Mouse (Mus musculus) E14TG2a.4 (cell line): ENCODE data around the gene Naa50.

ENCODE experiments used
- H3K27me3 ChIP-seq: 2 replicates; pipeline ENCODE4 v1.6.1; 2014; ENCODE audit warnings: low read length, control low read depth; ENCODE audit not compliant: insufficient read depth
- H3K36me3 ChIP-seq: 2 replicates; pipeline ENCODE4 v1.6.1; 2014; ENCODE audit warnings: low read length, control low read depth; ENCODE audit not compliant: insufficient read depth
- H3K4me1 ChIP-seq: replicated peaks from 2 replicates; pipeline ENCODE4 v1.6.1; 2014; ENCODE audit warnings: low read depth, low read length, control low read depth
- H3K4me3 ChIP-seq: replicated peaks from 2 replicates; pipeline ENCODE4 v1.5.1; 2014; ENCODE audit warnings: mild to moderate bottlenecking, low read length
- H3K9me3 ChIP-seq: 2 replicates; pipeline ENCODE4 v1.6.1; 2014; ENCODE audit warnings: low read length, control low read depth
- CTCF ChIP-seq: conservative IDR thresholded peaks from 2 replicates; pipeline ENCODE4 v1.5.1; 2014; ENCODE audit warnings: low read length
- NANOG ChIP-seq: IDR thresholded peaks from 2 replicates; pipeline ENCODE4 v1.6.1; 2014; ENCODE audit warnings: borderline replicate concordance, low read length, mixed read lengths
- POU5F1 ChIP-seq: IDR thresholded peaks from 2 replicates; pipeline ENCODE4 v1.6.1; 2014; ENCODE audit warnings: low read length, borderline replicate concordance

Gene Naa50

GRCm38 (mm10) chr16:44119753-44120501 lies 19.7 kb upstream of the Naa50 start:
- Histone ChIP-seq H3K9me3 (no peaks in the 10 kb centered on the region), H3K4me3 (no peak overlapping the region), H3K4me1 (peaks cover 13% of the 10 kb centered on the region; the same call in 1 of the 2 replicates), H3K27me3 (no peaks in the 10 kb centered on the region), H3K36me3 (peaks cover 32% of the 10 kb centered on the region)
- TF ChIP-seq POU5F1, result no peak

GRCm38 (mm10) chr16:44122122-44122521 lies 17.5 kb upstream of the Naa50 start:
- TF ChIP-seq NANOG (no peak), CTCF (no peak), POU5F1 (no peak)
- Histone ChIP-seq H3K9me3 (no peaks in the 10 kb centered on the region), H3K4me3 (no peak overlapping the region), H3K27me3 (no peaks in the 10 kb centered on the region), H3K36me3 (peaks cover 15% of the 10 kb centered on the region; the same call in 1 of the 2 replicates), H3K4me1 (peaks cover 27% of the 10 kb centered on the region)

GRCm38 (mm10) chr16:44122574-44122973 lies 17.1 kb upstream of the Naa50 start:
- Histone ChIP-seq H3K27me3 (no peaks in the 10 kb centered on the region), H3K36me3 (peaks cover 15% of the 10 kb centered on the region; the same call in 1 of the 2 replicates), H3K4me1 (peaks cover 27% of the 10 kb centered on the region), H3K4me3 (no peak overlapping the region), H3K9me3 (no peaks in the 10 kb centered on the region)
- TF ChIP-seq POU5F1 (no peak), NANOG (no peak), CTCF (no peak)

GRCm38 (mm10) chr16:44122982-44123725 lies 16.5 kb upstream of the Naa50 start:
- TF ChIP-seq POU5F1 (no peak), CTCF (no peak), NANOG (no peak)
- Histone ChIP-seq H3K4me3 (no peak overlapping the region), H3K27me3 (no peaks in the 10 kb centered on the region), H3K9me3 (no peaks in the 10 kb centered on the region), H3K4me1 (peaks cover 29% of the 10 kb centered on the region), H3K36me3 (peaks cover 15% of the 10 kb centered on the region; the same call in 1 of the 2 replicates)

GRCm38 (mm10) chr16:44123786-44124185 lies 15.8 kb upstream of the Naa50 start:
- peaks cover 24% of the 10 kb centered on the region for H3K4me1 ChIP-seq
- H3K27me3 ChIP-seq, result no peaks in the 10 kb centered on the region
- TF ChIP-seq NANOG (no peak), POU5F1 (no peak), CTCF (no peak)
- H3K9me3 ChIP-seq, result no peaks in the 10 kb centered on the region
- no peak overlapping the region for H3K4me3 ChIP-seq
- H3K36me3 ChIP-seq, result peaks cover 10% of the 10 kb centered on the region; the same call in 1 of the 2 replicates

- Histone ChIP-seq H3K9me3 (no peaks in the 10 kb centered on the region), H3K4me1 (peaks cover 24% of the 10 kb centered on the region), H3K27me3 (no peaks in the 10 kb centered on the region), H3K36me3 (peaks cover 3% of the 10 kb centered on the region; the same call in 1 of the 2 replicates), H3K4me3 (no peak overlapping the region)
- TF ChIP-seq NANOG (no peak), POU5F1 (no peak), CTCF (no peak)
These were observed 14.9 kb upstream of the Naa50 start for GRCm38 (mm10) chr16:44124713-44125112.

GRCm38 (mm10) chr16:44125436-44125835 lies 14.2 kb upstream of the Naa50 start:
- no peaks in the 10 kb centered on the region for H3K27me3 ChIP-seq
- no peak for TF ChIP-seq POU5F1
- TF ChIP-seq NANOG, result no peak
- no peak for TF ChIP-seq CTCF
- H3K9me3 ChIP-seq, result no peaks in the 10 kb centered on the region
- H3K4me3 ChIP-seq, result no peak overlapping the region
- H3K4me1 ChIP-seq, result peaks cover 24% of the 10 kb centered on the region
- H3K36me3 ChIP-seq, result peaks cover 3% of the 10 kb centered on the region; the same call in 1 of the 2 replicates

GRCm38 (mm10) chr16:44126437-44126836 lies 13.2 kb upstream of the Naa50 start:
- Histone ChIP-seq H3K36me3 (no peaks in the 10 kb centered on the region), H3K4me3 (no peak overlapping the region), H3K4me1 (peaks cover 24% of the 10 kb centered on the region), H3K9me3 (no peaks in the 10 kb centered on the region), H3K27me3 (no peaks in the 10 kb centered on the region)
- TF ChIP-seq POU5F1 (no peak), CTCF (no peak), NANOG (no peak)
